Mouse (Mus musculus): ENCODE measurements around the gene Lrrn3.

The Lrrn3 gene

DNA sequence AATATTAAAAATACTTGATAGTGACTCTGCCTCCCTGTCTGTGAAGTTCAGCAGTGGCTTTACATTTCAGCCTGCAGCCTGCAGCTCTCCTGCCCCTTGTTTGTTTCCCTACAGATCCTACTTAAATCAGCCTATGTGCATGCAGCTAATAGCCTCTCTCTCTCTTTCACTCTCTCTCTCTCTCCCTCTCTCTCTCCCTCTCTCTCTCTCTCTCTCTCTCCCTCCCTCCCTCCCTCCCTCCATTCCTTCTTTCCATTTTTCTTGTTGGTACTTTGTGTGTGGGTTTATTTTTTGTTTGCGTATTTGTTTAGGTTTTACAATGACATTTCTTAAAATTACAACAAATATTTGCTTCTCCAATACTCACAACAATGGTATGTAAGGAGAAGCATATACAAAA lies at the start of gene Lrrn3:
TSS of gene Lrrn3 (minus strand) at position 101 of the 400 bp plus-strand sequence.
- DNase-seq (ENCODE audit: low spot score), result no peak

DNA sequence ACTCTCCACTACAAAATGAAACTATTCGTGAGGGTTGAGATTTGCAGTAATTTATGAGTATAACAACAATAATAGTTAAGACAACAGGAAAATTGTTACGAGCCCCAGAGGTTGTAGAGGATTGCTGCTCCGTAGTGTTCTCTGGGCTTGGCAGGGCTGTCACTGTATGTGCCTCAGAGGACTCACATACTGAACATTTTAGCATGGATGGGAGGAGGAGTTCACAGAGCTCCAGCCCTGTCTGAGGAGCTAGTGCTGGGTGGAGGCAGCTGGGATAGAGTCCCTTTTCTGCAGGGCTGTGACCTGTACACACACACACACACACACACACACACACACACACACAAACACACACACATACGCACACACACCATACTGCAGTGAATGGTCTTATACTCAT lies 42.2 kb upstream of the Lrrn3 start:
- DNase-seq (ENCODE audit: low spot score), result no peak

DNA sequence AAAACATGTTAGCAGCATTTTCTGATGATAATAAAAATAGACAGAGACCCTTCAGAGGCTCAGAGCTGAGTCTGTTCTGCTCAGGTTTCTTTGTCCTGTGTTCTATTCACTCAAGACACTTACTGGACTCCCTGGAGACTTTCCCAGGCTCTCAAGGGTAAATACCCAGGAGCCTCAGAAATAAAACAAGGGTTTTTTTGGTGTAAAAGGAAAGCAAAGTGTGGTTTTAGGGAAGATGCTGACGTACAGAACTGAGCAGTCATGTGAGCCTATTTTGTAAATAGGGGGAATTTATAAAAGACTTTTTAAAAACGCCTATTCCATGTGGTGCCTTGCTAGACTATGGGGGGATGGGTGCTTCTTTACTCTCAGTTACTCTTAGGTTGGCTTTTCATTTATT lies 40.5 kb upstream of the Lrrn3 start:
- DNase-seq (ENCODE audit: low spot score), result no peak

DNA sequence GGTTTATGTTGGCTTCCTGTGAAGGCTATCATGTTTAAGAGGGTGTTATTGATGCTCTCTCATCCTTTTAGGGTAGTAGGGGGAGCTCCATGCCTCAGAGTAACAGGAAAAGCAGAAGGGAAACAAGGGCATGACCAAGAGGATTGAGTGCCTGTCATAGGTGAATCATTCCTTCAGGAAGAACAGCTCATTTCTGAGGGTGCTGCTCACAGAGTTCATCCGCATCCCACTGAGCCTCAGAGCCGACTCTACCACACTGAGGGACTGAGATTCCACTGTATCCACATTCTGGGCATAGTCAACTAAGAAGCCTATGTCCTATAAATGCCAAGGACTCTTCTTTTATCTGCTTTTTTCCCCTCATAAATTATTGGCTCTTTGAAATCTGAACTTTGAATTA lies 35.4 kb upstream of the Lrrn3 start:
- no peak for DNase-seq (ENCODE audit: low spot score)

DNA sequence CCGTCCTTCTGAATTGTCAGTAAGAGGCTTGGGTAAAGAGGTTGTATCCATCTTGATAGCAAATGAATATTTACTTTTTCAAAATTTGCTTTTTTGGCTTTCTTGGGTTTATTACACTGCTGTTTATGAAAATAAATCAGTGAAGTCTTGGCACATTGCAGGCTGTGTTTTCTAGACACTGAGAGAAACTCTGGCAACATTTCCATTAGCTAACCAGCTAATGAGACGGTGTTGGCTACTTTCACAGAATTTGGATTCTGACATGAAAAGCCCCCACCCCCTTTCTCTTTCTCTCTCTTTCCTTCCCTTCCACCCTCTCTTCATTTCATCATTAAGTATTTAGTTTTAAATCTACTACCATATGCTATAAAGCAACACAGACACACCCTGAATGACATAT lies 34.1 kb upstream of the Lrrn3 start:
- DNase-seq (ENCODE audit: low spot score), result no peak

DNA sequence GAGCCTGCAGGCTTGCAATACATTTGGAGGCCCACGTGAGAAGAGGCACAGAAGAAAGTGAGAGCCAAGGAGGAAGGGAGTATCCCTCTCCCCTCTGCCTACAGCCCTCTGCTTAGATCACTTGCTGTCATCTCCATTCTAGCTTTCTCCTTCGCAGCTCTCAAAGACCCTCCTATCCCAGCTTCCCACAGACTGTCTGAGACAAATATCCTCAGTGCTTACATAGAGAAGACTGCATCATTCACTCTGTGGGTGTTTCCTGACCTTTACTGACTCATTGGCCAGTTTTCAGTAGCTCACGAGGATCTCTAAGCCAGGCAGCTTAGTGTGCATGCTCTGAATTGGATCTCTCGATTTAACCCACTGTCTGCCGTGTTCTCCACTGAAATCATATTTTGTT lies 32.7 kb upstream of the Lrrn3 start:
- DNase-seq (ENCODE audit: low spot score), result no peak

DNA sequence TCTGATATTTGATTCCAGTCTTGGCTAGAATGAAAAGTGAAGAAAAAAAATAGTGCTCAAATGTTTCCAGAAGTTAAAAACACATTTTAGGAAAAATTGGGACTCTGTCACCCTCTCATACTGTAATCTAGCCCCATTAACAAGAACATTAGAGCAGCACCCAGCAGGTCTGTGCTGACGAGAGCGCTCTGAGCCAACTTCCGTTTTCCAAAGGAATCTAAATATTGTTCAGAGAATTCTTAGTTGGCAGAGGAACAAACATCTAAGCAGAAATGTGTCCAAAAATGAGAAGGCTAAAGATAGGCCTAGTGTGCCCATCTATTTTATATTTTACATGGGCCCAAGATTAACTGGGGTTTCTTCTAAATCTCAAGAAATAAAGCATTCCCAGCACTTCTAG lies 24.4 kb upstream of the Lrrn3 start:
- no peak for DNase-seq (ENCODE audit: low spot score)

DNA sequence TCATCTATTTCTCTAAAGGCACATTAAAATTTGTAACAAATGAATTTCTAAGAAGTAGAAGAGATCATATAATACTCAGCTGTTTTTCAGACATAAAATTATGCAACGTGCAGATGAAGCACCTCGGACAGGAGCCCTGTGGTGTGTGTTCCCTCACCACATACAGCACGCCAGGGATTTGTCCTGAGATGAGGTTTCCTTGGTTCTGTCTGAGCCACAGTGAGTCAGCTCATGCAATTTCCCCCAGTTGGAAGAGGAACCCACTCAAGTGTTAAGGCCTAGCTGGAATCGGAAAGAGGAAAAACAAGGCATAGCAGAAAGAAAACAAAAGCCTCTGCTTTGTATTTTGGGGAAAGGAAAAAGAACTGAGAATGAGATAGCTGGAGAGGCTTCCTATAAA lies 22.4 kb upstream of the Lrrn3 start:
- no peak for DNase-seq (ENCODE audit: low spot score)

DNA sequence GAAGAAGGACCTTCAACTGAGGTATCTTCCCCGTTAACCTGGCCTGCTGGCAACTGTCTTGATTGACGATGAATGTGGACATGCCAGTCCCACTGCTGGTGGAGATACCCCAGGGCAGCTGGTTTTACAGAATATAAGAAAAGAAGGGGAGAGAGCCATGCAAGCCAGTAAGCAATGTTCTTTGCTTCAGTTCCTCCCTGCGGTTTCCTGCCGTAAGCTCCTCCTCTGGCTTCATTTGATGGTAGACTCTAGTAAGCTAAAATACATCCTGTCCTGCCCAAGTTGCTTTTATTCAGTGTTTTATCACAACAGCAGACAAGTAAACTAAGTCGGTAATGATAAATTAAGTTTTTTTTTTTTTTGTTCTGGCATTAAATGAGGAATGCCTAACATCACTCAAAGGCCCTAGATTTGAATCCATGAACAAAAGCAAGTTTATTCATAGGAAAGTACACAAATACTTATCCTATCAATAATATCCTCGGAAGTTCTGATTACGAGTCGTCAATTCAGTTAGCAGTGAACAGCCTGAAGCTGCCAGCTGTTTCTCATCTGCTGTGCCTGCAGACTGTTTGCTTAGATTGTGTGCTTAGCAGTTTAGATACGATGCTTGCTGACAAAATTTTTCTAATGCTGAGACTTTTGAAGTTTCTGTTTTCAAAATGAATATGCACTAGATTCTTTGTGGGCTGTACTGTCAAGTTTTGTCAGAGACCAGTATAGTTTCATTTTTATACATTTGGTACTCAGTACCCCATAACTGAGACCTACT lies 14.0 kb upstream of the Lrrn3 start:
- no peak for DNase-seq (ENCODE audit: low spot score)

DNA sequence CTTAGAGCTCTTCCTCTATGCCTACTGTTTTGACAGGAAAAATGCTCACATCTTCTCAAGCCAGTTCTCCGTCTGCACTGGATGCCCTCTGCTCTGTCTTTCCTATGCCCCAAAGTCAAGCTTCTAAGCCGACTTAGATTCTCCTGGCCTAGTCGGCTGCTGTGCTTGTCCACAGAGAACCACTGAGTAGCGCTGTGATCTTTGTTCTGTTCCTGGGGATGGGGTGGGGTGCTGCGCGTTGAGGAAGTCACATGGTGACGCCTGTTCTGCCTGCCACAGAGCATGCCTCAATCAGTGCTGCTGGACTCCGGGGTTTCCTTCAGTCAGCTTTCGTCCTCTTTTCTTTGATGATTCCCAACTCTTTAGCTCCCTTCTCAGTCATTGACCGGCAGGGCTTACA lies 8.4 kb upstream of the Lrrn3 start:
- no peak for DNase-seq (ENCODE audit: low spot score)

DNA sequence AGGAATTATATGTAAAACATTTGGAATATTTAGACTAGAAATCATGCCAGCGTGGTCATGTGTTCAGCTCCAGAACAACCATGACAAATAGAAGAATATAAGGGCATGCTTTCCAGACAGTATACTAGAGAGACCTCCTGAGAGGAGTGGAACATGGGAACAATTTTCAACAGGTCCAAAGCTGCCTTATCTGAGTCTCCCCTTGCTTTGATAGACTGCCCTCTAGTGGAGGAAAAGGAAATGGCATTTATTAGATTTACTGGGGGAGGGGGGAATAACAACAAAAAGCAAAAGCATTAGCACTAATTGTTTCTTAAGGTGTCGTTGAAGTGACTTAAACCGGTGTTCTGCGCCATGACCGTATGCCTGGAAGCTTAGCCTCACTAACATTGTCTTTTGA lies 774 bp upstream of the Lrrn3 start:
- no peak for DNase-seq (ENCODE audit: low spot score)

DNA sequence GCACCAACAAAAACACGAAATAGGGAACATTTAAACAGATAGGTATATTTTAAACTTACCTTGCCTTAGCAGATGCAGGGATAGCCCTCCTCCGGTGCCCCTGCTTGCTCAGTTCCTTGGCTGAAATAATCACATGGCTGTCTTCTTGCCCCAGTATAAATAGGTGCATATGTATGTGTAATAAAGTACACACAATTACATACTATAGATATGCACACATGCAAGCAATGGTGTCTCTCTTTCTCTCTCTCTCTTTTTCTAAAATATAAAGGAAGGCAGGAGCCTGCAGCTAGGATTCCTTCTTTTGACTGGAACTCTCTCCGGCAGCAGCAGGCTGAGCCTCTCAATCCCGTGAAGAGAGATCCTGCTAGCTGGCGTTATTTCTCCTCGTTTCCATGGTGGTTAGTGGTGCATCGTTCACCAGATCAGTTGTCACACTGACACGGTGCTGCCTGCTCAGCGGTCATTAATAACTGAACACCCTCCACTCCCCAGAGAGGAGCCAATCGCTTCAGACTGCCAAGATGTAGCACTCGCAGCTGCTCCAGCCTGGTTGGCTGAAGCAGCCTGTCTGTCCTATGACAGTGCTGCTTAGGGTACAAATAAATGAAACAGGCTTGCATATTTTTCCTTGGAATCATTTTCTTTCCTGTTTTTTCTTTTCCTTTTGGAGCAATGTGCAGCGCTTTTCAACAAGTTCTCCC lies 567 bp downstream of the Lrrn3 start:
- no peak for DNase-seq (ENCODE audit: low spot score)

DNA sequence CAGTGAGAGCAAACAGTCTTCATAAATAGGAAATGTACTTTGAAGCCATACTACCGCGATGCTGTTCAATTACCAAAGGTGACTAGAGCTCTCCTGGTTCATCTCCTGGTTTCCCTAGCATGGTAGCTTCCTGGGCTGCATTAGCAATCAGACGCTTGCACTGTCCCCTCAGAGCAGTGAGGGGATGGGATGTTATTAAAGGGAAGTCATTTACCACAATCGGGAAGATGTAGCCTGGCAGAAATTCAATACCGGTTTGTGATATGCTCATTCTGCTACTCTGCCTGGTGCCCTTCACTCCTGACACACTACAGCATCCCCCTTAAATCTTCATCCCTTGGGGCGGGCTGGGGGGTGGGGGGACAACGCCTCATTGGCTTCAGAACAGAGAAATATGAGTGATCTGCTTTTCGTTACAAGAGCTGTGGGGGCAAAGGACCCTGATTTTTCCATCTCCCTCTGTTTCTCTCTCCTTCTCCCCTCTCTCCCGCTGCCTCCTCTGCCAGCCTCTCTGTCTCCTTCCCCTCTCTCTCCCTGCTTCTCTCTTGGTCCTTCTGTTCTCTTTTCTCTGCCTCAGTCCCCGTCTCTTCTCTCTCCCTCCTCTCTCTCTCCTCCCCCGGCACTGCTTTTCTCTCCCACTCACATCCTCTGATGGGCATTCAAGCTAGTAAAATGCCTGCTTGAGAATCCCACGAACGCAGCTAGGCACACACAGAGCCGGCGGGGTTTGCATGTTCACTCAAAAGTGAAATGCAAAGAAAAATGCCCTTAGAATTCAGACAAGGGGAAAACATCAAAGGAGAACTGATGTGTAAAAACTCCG lies 1.3 kb downstream of the Lrrn3 start:
- no peak for DNase-seq (ENCODE audit: low spot score)

DNA sequence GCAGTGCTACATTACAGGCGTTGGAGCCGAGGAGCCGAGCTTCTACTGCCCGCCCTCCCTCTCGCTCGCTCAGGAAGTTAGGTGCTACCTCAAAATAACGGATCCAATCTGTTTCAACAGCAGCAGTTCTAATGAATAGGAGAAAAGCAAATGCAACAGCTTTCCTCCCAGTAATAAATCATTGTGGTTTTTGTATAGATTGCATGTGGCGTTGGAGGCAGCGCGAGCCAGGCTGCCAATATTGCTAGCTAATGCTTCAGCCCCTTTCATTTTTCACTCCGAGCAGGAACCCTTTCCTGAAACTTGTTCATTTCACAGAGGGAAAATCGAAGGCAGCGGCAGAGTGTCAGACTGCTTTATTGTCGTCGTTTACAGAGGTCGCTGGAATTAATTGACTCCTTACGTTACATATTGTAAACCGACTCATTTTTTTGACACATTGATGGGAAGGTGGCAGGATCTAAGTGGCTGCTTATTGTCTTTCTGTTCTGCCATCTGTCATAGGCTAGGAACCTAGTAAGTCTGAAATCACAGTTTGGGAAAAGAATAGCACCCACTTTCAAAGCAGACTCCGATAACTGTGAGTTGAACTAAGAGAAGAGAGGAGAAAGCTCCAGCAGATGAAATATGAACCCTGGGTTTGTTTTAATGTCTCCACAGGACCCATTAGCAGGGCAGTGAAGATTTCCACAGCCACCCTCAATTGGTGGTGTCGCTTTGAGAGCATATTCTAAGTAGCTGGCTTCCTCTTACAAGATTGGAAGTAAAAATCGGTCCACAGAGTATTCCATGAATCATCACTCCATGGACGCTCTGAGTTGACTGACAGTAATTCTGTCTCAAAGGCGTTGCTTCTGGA lies 2.4 kb downstream of the Lrrn3 start:
- no peak for DNase-seq (ENCODE audit: low spot score)

DNA sequence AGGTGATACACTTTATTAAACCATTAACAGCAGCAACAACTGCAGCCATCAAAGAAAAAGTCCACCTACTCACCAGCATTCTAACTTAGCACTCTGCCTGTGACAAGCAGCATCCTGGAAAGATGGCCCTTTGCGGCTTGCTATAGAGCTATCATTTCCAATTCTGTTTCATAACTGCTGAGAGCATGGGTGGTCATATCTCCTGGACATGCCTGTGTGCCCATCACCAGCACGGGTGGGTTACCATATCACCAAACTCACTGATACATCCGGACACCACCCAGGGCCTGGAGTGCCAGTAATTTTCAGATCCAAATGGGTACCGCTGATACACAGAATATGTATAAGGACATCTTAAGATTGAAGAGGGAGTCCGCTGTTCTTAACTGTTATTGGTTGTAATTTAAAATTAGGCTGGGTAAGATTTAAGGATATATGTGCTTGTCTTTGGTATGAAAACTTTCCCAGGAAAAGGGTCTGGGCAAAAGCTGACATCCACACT lies 3.1 kb downstream of the Lrrn3 start:
- DNase-seq (ENCODE audit: low spot score), result no peak

DNA sequence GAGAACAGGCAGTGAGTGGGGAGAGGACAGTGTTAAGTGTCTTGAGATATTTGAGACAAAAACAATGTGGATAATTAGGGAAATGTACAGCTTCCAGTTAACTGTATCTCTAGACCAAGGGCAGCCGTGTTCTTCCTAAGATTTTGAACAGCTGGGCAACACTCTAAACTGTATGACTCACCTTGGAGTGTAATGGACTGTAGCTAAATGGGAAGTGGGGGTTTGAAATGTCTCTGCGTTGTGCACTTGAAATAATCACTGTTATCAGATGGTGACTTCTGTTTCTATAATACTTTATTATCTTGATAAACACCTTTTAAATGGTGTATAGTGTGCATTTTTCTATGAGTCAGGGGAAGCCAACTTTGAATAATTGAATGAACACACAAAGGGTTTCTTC lies 4.7 kb downstream of the Lrrn3 start:
- DNase-seq (ENCODE audit: low spot score), result no peak

DNA sequence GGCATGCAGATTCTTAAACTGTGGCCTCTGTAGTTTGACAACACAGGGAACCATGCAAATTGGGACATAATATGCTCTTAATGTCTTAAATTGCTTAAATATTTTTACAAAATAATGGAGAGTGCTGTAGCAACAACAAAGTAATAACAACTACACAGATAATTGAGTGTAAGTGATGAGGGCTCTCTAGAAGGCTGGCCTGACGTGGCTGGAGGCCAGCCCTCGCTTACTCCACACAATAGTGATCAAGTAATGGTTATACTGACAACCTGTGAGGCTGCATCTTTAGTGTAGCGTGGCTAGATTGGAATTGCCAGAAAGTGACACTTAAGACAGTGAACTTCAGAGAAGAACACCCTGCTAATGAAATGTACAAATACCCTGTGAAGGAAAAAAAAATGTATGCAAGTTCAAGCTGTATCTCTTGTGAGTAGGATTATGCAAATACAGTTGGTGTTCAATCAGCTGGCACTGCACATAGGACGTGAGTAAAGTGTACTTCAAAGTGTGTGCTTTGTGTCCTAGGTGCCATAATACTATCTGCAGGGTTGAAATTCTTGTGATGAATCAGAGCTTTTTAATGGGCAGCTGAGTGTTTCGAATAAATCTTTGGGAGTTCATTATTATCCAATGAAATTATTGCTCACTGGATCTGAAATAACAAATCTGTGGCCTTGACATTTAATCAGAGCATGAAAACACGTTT lies 17.0 kb downstream of the Lrrn3 start:
- DNase-seq (ENCODE audit: low spot score), result no peak

DNA sequence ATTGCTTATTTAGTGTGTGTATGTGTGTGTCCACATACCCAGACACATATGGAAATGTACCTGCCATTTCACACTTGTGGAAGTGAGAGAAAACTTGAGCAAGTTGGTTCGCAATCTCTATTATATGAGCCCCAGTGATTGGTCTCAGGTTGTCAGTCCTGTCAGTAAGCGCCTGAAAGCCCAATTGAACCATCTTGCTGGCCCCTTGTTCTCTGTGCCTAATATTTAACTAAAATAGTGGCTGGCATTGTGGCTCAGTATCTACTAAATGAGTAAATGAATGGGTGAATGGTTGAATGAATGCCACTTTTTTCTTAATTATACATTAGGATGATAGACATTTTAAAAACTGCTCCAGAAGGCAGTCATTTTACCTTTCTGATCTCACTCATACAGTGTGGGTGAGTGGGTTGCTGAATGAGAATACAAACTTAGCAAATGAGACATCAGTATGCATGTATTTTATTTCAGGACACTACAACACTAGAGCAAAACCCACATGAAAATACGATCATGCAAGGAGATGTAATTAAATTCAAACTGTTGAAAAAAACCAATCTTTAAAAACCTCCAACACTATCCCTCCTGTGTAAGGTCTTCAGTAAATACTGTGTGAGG lies 17.7 kb downstream of the Lrrn3 start:
- no peak for DNase-seq (ENCODE audit: low spot score)

DNA sequence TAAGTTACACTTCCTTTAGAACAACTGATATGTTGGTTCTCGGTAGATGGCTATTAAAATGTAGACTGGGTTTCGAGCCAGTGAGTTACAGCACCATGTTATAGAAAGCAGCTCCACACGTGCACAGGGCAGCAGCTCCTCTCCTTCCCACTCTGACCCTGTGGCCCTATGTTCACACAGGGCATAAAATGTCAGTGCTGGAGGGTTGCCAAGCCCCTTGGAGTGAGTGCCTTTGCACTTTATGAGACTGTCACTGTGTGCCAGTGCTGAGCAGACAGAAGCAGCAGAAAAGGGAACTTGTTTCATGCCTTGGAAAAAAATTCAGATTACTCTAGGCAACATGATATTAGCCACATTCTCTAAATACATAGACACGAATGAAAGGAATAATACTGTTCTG lies 47.8 kb downstream of the Lrrn3 start:
- DNase-seq (ENCODE audit: low spot score), result no peak

DNA sequence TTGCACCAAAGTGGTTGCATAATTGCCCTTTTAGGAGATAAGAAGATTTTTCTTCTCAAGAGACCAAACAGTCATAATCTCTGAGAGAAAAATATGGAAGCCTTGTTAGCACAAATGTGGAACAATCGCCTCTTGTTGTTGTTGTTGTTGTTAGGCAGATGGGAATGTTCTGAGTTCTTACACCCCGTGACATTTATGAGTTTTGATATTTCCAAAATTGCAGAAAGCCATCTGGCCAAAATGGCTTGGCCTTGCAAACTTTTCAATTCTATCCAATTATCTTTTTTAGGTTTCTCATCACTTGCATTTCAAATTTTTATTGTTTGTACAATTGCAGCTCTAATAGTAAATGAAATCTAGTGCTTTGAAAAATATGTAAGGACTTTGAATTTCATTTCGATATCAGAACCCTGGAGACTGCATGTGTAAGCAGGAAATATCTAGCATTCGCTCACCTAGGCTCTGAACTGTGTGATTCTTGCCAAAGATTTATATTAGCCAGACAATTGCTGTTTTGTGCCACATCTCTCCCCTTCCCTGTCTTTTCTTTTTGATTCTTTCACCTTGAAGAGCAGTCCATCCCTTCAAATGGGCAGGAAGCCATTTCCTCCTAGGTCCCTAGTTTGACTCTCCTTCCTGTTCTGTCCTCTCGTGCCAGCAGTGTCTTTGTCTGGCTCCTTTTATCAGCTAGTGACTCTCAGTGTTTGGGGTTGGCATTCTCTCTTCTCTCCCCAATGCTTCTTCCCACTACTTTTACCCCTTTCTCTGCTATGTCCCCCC lies 49.8 kb downstream of the Lrrn3 start:
- DNase-seq (ENCODE audit: low spot score), result no peak
